Mouse (Mus musculus): ENCODE data around the gene Fbrsl1.
A peak's percentile ranks its signal among the peaks of the same experiment; 100 is the strongest.
"Not testable (repeated sequence)": the region's sequence is repeated elsewhere in the genome, so short reads cannot be mapped to it uniquely, and the experiment has no call there.

Gene Fbrsl1

DNA sequence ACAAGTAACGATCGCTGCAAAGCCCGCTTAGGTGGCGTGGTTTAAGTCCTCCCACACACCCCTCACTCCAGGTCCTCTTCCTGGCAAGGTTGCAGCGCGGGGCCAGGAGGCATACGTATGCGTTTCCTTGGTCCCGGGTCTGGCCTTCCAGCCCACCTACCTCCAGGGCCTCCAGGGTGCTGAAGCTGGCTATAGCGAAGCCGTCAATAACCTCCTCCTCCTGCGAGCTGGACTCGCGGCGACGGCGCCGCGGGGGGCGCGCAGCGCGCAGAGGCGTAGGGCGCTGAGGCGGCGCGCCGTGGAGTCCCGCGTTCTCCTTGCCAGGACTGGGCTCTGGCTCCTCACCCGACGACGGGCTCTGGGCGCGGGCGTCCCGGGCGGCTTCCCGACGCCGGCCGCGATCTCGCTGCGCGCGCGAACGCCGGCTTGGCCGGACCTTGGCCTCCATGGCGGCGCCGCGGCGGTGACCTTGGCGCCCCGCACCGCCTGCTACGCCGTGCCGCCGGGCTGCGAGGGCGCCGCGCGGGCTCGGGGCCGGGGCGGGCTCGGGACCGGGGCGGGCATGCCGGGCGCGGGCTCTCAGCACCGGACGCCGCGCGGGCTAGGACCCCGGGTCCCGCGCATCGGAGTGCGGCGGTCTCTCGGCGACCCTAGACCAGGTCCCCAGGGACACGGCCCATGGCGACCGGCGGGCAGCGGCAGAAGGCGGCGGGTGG is 425 bp downstream of the Fbrsl1 start:
- DNase-seq: peak; percentile 33

DNA sequence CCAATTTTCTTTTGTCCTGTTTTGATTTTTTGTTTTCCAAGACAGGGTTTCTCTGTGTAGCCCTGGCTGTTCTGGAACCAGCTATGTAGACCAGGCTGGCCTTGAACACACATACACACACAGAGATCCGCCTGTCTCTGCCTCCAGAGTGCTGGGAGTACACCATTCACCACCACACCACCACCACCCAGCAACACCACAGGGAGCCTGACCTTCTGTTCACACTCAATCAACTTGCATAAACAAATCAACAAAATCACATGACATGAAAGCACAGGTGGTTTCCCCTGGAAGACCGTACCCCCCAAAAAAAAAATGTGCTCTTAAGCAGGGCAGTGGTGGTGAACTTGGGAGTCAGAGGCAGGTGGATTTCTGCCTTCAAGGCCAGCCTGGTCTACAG is 3.8 kb downstream of the Fbrsl1 start:
- no peak for DNase-seq

DNA sequence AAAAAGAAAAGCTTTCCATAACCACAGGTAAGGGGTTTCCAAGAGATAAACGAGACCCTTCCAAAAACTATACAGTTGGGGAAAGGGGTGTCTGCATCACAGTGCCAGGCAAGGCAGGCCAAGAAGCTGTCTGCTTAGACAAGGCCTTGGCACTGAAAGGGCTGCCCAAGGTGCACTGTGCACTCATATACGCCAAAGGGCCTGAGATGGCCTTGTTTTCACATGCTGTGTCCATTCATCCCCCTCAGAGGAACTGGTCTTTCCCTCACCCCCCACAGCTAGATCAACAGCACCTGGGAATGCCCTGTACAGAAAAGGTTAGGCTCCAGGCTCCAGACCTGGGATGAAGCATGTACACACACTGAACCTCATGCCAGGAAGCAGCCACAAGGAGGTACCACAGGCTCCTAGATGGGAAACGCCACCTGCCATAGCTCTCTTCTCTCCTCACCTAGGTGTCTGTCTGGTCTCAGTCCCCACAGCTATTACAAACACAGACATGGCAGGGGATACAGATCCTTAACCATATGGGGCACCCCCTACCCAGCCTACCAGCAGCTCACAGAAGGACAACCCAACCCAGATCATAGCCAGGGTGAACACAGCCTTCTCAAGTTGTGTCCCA is 5.2 kb downstream of the Fbrsl1 start:
- no peak for DNase-seq

DNA sequence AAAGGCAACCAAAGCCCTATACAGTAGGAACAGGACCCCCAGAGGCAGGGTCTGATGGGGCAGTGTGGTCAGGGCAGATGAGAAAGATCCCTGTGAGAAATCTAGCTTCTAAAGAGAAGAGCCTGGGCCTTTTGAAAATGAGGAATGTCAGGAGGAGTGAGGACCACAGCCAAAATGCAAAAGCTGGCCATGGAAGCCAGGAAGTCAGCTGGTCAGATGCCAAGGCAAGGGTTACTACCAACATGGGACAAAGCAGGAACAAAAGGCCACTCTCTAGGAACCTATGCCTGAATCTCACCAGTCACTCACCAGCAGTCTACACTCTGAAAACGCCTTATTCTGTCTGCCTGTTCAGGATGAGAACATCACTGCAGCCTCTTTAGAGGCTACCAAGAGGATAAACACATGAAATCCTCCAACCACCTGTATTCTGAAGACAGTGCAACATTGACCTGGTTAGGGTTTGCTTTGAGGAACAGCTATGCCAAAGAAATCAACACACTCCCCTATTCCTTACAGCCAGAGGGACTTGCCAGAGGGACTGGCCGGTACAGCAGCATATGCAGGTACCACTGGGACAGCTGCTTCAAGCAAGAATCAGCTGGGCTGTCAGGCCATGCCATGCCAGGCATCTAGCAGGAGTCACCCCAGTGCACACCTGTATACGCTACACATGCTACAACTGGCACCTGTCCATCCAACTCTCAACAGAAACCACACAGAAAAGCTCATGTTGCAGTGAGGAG is 8.6 kb downstream of the Fbrsl1 start:
- no peak for DNase-seq

DNA sequence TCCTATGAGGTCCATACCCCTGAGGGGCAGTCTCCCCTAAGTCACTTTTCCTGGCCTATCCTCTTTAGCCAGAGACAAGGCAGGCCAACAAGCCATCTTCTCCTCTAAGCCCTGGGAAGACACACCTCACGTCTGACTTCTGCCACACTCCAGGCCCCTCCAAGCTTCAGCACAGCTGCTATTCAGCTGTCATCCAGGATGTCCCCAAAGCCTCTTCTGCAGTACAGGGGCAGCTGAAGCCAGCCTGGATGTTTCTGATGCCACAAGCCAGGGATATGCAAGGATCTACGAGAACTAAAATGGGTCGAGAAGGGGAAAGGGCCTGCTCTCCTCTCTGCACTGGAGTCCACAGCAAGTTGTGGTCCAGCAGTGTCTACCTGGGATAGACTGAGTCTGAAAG is 9.7 kb downstream of the Fbrsl1 start:
- no peak for DNase-seq

DNA sequence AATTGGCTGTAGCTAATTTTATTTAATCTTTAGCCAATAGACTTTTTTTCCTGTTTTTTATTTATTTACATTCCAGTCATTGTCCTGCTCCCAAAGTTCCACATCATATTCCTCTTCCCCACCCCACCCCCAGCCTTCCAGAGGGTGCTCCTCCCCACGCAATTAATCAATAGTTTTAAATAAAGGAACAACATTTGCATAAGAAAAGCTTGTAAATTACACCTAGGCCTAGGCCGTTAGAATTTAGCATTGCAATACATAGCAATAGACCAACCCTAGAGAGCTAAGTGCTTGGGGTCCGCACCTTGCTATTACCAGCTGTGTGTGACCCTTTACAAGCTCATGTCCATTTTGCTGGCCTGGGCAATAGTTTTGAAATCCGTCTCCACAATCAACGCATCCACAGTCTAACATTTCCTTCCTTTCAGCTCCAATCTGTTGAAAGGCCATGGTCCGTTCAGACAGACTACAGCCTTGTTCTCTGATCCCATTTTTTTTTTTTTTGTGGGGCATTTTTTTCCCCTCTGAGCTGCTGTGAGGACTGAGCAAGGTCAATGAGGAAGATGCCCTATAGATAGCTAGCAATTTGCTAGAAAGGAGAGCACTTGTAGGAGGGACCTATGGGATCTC is 10.6 kb downstream of the Fbrsl1 start:
- DNase-seq: no peak

DNA sequence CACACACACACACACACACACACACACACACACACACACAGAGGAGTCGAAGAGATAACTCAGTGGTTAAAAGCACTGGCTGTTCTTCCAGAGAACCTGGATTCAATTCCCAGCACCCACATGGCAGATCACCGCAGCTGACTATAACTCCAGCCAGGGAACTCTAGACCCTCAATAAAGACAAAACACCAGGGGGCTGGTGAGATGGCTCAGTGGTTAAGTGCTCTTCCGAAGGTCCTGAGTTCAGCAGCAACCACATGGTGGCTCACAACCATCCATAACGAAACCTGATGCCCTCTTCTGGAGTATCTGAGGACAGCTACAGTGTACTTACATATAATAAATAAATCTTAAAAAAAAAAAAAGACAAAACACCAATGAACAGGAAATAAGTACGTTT is 12.1 kb downstream of the Fbrsl1 start:
- DNase-seq: not testable (repeated sequence)

DNA sequence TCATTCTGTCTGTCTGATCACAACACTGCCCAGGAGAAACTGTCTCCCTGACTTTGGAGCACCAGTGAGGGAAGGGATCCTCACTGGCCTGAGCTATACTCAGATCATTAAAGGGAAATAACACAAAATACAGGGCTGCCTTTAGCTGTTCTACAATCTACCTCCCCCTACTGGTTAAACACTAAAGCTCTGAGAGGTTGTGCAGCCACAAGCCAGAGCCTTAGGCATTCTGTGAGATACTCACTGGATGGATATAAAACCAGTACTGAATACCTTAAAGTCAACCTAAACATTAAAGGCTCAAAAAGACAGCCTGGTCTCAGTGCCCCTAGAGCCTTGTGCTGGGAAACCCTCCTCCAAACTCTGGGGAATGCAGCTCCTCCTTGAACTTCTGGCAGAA is 13.5 kb downstream of the Fbrsl1 start:
- no peak for DNase-seq

DNA sequence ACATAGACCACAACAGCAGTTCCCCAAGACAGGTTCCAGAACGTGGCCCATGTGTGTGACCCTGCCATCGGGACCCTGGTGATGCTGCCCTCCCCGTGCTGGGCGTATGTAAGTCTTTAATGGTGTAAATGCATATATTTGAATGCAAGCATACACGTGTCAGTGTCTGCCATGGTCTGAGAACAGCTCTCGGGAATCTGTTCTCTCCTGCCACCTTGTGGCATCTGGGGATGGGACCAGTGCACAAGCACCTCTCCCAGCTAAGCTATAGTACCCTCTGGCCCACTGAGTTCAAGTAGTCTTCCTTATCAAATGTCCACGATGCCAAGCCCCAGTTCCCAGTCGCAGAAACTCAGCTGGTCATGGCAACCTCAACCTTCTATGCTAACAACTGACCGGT is 19.3 kb downstream of the Fbrsl1 start:
- peak; percentile 51 for DNase-seq

DNA sequence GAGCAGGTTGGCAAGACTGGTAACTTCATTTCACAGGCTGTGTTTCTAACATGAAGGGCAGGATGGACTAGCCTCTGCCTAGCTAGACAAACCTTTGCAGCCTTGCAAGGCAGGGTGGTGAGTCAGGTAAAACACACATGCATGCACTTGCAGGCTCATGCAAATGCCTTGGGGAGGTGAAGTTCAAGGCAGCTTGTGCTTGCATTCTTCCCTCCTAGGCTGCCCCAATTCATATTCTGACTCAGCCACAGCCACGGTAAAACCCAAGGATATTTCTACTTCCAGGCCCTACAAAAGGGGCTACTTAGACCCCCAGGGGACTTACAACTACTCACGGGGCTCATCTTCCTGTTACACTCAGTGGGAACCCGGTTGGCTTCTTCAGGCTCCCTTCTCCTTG is 20.0 kb downstream of the Fbrsl1 start:
- no peak for DNase-seq

DNA sequence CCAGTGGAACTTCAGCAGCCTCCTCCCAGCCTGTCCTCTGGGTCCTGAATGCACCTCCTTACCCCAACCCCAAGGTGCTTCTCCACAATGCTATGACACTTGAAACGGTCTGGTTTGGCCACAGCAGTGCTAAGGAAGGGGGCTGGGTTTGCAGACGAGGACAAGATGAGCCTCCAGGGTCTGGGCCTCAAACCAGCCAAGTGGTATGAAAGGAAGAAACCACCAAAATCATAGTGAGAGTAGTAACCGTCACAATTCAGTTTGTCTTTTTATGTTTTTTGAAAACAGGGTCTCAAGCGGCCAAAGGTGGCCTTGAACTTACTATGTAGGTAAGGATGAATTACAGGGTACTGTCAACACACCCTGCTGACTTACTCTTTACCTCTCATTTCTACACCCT is 23.1 kb downstream of the Fbrsl1 start:
- DNase-seq: no peak

DNA sequence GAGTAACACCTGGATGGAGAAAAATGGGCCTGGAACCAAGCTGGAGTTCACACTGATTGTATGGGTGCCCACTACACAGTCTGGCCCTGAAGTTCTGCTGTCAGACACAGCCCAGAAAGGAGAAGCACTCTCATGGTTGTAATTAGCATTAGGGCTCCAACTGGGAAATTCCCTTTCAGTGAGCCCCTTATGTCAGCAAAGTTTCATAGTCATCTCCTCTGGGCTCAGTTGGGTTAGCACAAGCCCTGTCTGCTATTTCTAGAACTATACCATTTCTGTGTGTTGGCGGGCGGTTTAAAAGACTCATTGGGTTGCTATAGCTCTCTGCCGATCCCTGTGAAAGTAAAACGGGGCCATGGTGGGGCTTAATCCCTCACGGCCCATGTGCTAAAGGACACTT is 24.1 kb downstream of the Fbrsl1 start:
- no peak for DNase-seq

DNA sequence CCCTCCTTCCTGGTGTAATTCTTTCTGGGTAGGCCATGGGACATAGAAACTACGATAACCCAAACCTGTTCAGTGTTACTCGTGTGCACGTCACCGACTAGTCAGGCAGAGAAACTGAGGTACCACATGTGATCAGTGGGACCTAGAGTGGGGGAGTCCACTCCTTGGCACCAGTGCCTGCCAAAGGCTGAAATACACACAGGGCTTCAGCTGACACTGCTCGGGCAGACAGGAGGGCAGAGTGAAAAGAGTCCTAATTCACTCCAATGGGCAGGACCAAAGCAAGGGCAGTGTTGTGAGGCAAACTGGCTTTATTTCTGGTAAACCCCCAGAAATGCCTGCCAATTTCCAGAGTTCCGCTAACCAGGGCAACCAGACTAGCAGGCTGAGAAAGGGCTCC is 26.9 kb downstream of the Fbrsl1 start:
- DNase-seq: no peak

DNA sequence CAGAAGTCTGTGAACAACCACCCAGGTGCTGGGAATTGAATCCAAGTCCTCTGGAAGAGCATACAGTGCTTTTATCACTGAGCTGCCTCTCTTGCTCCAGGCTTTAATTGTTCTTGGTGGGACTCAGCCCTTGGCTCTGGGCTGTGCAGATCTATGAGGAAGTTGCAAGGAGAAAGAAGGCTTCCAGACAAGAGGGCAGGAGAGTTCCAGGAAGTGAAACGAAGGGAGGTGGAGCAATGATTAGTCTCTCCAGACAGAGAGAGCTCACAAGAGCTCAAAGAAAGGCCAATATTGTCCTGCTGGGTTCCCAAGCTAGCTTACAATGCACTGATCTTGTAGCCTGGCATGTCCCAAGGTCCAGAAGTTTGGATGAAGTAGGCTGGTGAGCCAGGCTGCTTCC is 27.4 kb downstream of the Fbrsl1 start:
- DNase-seq: no peak

DNA sequence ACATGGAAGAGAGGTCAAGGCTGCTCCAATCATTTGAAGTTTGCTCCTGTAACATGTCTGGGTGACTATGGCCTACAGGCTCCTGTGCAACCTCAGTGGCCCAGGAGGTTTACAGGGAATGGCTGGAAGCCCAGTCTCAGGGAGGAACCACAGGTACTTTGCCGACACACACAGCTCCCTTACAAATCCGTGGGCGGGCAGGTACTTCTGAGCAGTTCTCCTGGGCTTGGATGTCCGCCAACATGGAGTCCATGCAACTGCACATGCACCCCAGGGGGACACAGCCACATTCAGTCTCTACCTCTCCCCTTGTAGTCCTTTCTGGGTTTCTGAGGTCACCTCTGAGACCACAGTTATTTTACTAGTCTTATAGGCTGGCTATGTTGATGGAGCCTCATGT is 28.1 kb downstream of the Fbrsl1 start:
- no peak for DNase-seq

DNA sequence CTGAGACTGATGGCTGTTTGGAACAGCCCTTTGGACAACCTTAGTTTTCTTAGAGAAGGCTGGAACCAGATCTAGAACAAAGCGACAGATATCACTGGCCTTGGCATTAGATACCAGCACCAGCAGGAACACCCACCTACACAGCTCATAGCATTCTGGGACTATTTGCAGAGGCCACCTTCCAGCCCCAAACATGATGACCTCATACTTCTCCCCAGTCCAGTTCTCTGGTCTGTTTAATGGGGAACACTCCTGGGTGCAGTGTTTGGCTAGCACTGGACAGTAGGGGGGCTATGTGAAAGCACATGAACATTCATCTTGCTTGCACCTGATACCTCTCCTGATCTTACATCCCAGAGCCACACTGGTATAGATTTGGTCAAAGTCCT is 29.8 kb downstream of the Fbrsl1 start:
- no peak for DNase-seq

DNA sequence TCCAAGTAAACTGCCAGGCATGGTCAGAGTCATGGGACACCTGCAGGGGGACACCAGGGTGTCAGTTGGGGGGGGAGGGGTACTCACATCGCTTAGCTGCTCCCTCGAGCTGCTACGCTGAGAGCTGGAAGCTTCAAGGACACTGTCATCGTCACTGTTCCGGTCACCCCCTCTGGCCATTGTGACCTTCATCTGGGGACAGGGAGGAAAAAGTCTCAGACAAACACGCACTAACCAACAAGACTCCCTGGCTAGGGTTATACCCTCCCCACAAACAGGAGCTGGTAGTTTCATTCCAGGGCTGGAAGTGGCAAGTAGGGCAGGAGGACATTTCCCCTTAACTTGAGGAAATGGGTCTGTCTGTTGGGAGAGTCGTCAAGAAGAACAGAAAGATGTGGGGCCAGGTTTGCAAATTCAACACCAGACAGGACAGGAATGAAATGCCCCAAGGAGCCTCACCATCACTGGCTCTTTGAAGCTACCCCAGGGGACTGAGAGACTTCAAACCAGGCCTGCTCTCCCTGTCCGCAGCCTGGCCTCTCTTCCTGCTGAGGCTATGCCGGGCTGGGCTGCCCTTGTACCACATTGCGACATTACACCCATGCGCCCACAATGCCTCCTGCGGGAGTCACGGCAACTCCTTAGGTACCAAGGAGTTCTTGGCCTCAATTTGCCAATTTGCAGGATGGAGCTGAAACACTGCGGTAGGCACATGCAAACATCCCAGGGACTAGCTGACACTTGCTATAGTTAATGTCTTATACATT is 30.4 kb downstream of the Fbrsl1 start:
- DNase-seq: no peak

DNA sequence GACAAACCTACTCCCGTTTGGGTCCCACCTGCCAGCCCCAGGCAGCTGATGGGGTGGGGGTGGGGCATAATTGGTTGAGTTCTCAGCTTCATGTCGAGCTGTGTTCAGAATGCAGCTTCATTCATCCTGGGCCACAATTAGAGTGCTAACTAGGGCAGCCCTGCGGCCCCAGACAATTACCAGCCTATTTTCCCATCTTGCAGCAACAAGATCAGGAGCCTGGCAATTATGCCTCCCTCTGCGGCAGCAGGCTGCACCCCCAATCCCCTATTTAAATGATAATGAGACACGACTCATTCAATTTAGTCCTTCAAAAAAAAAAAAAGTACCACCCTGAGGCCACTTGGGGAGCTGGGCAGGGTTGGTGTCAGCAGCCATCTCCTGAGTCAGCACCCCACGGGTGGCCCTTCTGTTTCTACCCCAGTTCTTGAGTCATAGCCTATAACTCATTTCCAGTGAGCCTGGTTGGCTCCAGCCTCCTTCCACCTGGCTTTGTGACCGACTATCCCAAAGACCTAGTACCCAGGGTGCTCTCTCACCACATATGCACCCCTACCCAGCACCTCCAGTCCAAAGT is 31.4 kb downstream of the Fbrsl1 start:
- DNase-seq: no peak

DNA sequence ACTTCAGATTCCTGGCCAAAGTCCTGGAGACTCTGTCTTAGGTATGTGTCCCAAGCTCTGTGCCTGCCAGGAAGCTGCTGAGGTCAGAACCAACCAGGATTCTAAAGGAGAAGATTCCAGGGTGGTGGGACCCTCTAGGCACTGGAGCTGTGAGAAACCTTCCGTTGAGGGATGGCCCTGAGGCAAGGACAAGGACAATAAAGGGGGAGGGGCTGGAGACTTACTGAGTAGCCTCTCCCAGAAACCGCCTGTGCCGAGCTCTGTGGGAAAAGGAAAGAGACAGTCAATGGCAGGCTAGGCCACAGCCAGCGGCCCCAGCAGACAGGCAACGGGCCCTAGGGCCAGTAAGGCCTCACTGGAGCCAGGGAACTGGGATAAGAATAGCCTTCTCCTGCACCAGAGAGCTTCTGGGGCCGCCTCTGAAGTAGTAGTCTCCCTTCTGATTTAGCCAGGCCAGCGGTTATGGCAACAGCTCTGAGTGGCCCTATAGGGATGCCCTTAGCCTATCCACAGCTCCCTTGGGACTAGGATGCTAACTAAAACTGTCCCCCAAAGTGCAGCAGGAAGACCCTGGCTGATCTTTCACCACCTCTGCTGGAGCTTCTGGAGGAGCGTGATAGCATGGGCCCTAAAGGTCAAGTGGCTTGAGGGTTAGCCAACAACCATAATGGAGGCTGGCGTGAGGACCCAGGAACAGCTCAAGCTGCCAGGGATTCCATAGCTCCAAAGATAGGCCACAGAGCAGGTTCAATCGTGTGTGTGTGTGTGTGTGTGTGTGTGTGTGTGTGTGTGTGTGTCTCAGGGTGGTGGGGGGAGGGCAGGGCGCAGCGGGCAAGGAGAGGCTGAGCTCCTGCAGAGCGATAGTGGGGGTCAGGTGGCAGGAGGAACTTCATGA is 32.2 kb downstream of the Fbrsl1 start:
- no peak for DNase-seq

DNA sequence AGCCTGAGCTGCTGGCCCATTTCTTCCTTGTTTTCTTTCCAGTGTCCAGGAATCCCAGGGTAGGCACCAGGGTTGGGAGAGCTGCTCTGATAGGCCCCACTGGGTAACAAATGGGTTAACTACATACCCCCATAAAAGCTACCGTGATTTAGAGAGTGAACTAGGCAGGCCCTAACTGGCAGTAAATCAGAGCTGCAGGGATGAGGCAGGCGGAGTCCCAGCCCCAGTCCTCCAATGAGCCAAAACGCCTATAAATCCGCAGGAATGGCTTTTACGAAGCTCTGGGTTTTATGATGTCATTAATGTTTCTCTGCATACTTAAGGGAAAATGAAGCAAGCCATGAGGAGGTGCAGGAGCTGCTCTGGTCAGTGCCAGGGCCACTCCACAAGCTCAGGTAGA is 33.3 kb downstream of the Fbrsl1 start:
- DNase-seq: no peak

DNA sequence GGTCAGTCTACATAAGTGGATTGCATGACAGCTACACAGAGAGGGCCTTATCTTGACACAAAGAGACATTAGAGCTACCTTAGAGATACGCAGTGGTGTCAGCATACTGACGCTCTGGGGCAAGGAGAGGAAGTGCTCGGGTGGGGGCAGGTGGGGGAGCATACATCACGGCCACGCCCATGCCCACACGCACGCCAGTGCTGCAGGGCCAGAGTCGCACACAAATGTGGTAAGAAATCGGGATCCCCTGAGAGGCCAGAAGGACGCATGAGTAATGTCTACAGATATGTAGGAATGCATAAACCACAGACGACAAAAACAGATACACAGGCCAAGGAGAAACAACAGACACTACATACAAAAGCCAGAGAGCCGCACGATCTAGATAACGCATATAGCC is 35.3 kb downstream of the Fbrsl1 start:
- DNase-seq: no peak

DNA sequence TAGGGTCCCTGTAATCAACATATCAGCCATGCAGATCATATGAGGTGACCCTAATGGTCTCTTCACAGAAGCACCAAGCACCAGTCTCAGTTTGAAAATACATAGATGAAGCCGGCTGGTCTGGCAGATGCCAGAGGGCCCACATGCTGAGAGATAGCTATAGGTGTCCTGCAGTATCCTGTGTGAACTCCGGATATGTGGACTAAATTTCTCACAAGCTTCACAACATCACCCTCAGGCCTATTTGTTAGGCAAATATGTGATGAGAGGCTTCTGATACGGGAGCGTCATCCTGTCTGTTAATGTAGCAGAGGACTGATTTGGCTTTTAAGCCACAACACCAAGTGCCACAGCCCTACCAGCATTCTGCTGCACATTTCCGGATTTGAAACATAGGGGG is 37.9 kb downstream of the Fbrsl1 start:
- no peak for DNase-seq
